8 mouse cellular contexts compared by ENCODE assay signal in genomic region chr7:44998501-44998955, GRCm38 (mm10). TPM values are rescaled to one million over a fixed set of nuclear protein-coding genes. Genes with fewer than 3 reads are reported as not detected.
A peak's percentile ranks its signal among the peaks of the same experiment; 100 is the strongest.
DNase-seq lines count a peak whose midpoint lies in the region; ATAC-seq lines count a peak whose summit lies in the region.

TSS of gene Bcl2l12 (minus strand) at chr7:44998712.

- H3K9me3 ChIP-seq in forebrain, embryonic 14.5 days (replicated peaks; ENCODE audit: control insufficient read depth, low read length) = no peaks in the 10 kb centered on the region
- H3K9me3 ChIP-seq in limb, embryonic 11.5 days (ENCODE audit: control insufficient read depth, low read length) = no peaks in the 10 kb centered on the region
- H3K9me3 ChIP-seq in midbrain, embryonic 12.5 days = no peaks in the 10 kb centered on the region

- ATAC-seq in forebrain, embryonic 14.5 days = no peak
- peak; percentile 14 to 17 for ATAC-seq in hematopoietic stem cell, adult 5-6 weeks (replicated peaks in 1 of 2; ENCODE audit: insufficient read depth in 1 of 2, low FRiP score in 2 of 2, low TSS enrichment in 1 of 2, low read depth in 1 of 2, poor library complexity in 2 of 2, severe bottlenecking in 2 of 2)
- no peak for ATAC-seq in limb, embryonic 11.5 days (ENCODE audit: insufficient number of reproducible peaks, low FRiP score, low TSS enrichment, low read depth)
- ATAC-seq in midbrain, embryonic 12.5 days (ENCODE audit: low FRiP score, low read depth) = no peak

- peaks cover 16% of the 10 kb centered on the region for H3K4me1 ChIP-seq in forebrain, embryonic 14.5 days (ENCODE audit: control insufficient read depth, insufficient read depth, low read length)
- 0 out of 2 replicates have a peak, but pooled peaks cover 11% of the 10 kb centered on the region for H3K4me1 ChIP-seq in limb, embryonic 11.5 days (ENCODE audit: control insufficient read depth, insufficient read depth, low read length)
- H3K4me1 ChIP-seq in midbrain, embryonic 12.5 days = peaks cover 37% of the 10 kb centered on the region

- H3K27me3 ChIP-seq in forebrain, embryonic 14.5 days (replicated peaks; ENCODE audit: control insufficient read depth, insufficient read depth, low read length) = no peaks in the 10 kb centered on the region
- no peaks in the 10 kb centered on the region for H3K27me3 ChIP-seq in limb, embryonic 11.5 days (ENCODE audit: control insufficient read depth, insufficient read depth, low read length)
- H3K27me3 ChIP-seq in midbrain, embryonic 12.5 days = no peaks in the 10 kb centered on the region

- peak; percentile 64 for DNase-seq in cerebellum, adult 9-10 months
- no peak for DNase-seq in cerebellum, adult 11 months
- DNase-seq in adrenal gland, postnatal 36 days = peak; percentile 82 to 85
- peak; percentile 29 for DNase-seq in forebrain, embryonic 14.5 days (ENCODE audit: low spot score)
- peak; percentile 62 for DNase-seq in limb, embryonic 11.5 days (ENCODE audit: low spot score)
- peak; percentile 22 to 34 for DNase-seq in thymus, postnatal 36 days

- peak within 1 kb of the TSS; percentile 75 for H3K9ac ChIP-seq in forebrain, embryonic 14.5 days (ENCODE audit: low read length)
- H3K9ac ChIP-seq in limb, embryonic 11.5 days (ENCODE audit: low read length) = peak within 1 kb of the TSS; percentile 71
- H3K9ac ChIP-seq in midbrain, embryonic 12.5 days (replicated peaks) = peak within 1 kb of the TSS; percentile 82

- peak within 1 kb of the TSS; percentile 76 for H3K27ac ChIP-seq in forebrain, embryonic 14.5 days (ENCODE audit: low read depth, low read length)
- H3K27ac ChIP-seq in limb, embryonic 11.5 days (replicated peaks; ENCODE audit: low read depth, low read length) = peak within 1 kb of the TSS; percentile 70
- peak within 1 kb of the TSS; percentile 80 for H3K27ac ChIP-seq in midbrain, embryonic 12.5 days (replicated peaks)

- peak within 1 kb of the TSS; percentile 45 for H3K4me3 ChIP-seq in forebrain, embryonic 14.5 days (ENCODE audit: low read depth, low read length)
- peak within 1 kb of the TSS; percentile 66 for H3K4me3 ChIP-seq in limb, embryonic 11.5 days (ENCODE audit: low read depth, low read length)
- H3K4me3 ChIP-seq in midbrain, embryonic 12.5 days = peak within 1 kb of the TSS; percentile 68

- 3% methylated on average over 18 of the region's 18 CpGs for WGBS in forebrain, embryonic 14.5 days
- WGBS in limb, embryonic 11.5 days = 2% methylated on average over 18 of the region's 18 CpGs
- 5% methylated on average over 18 of the region's 18 CpGs for WGBS in midbrain, embryonic 12.5 days

- H3K4me2 ChIP-seq in forebrain, embryonic 14.5 days (ENCODE audit: low read length) = peak within 1 kb of the TSS; percentile 81
- peak within 1 kb of the TSS; percentile 71 for H3K4me2 ChIP-seq in limb, embryonic 11.5 days (ENCODE audit: low read depth, severe bottlenecking)
- H3K4me2 ChIP-seq in midbrain, embryonic 12.5 days (replicated peaks) = peak within 1 kb of the TSS; percentile 79

- peaks cover 53% of the 10 kb centered on the region for H3K36me3 ChIP-seq in forebrain, embryonic 14.5 days (ENCODE audit: control insufficient read depth, insufficient read depth, low read length)
- peaks cover 39% of the 10 kb centered on the region for H3K36me3 ChIP-seq in limb, embryonic 11.5 days (ENCODE audit: control insufficient read depth, insufficient read depth, low read length)
- peaks cover 48% of the 10 kb centered on the region for H3K36me3 ChIP-seq in midbrain, embryonic 12.5 days

RNA-seq across cellular contexts. Expression of gene Bcl2l12, which starts in this region (rescaled TPM):
- total RNA-seq in adrenal gland, postnatal 36 days (2021) = 10 to 100 TPM; 16.5 to 17.4 TPM
- 20.0 and 23.4 TPM in 2 replicates for polyA plus RNA-seq in forebrain, embryonic 14.5 days (2014; fragmentation: Nextera tagmentation; extraction: Ambion mirVana)
- total RNA-seq in hematopoietic stem cell, adult 5-6 weeks (2017) = 19.8 and 35.1 TPM in 2 replicates
- polyA plus RNA-seq in limb, embryonic 11.5 days (2014; fragmentation: Nextera tagmentation; extraction: Ambion mirVana) = 91.7 and 91.9 TPM in 2 replicates
- polyA plus RNA-seq in midbrain, embryonic 12.5 days (2016; fragmentation: Nextera tagmentation; extraction: Ambion mirVana) = 50.5 and 54.7 TPM in 2 replicates

Comparison
In these comparisons a context has a peak if more than half of its experiments do, and no peak if none do; other contexts are left out.
1. ATAC-seq: peak in hematopoietic stem cell, adult 5-6 weeks (2 of 2); none in forebrain, embryonic 14.5 days (single experiment), limb, embryonic 11.5 days (single experiment) and midbrain, embryonic 12.5 days (single experiment).
2. Peak in every context shown above with its lines, with median percentiles within 50 percentile points of each other: H3K27ac ChIP-seq, H3K4me2 ChIP-seq, H3K4me3 ChIP-seq and H3K9ac ChIP-seq.